Mouse (Mus musculus): ENCODE data around the gene Cntn1. TPM values are rescaled to one million over a fixed set of nuclear protein-coding genes. Genes with fewer than 3 reads are reported as not detected.

Cntn1 gene
- polyA plus RNA-seq, 1 experiment = not detected

DNA sequence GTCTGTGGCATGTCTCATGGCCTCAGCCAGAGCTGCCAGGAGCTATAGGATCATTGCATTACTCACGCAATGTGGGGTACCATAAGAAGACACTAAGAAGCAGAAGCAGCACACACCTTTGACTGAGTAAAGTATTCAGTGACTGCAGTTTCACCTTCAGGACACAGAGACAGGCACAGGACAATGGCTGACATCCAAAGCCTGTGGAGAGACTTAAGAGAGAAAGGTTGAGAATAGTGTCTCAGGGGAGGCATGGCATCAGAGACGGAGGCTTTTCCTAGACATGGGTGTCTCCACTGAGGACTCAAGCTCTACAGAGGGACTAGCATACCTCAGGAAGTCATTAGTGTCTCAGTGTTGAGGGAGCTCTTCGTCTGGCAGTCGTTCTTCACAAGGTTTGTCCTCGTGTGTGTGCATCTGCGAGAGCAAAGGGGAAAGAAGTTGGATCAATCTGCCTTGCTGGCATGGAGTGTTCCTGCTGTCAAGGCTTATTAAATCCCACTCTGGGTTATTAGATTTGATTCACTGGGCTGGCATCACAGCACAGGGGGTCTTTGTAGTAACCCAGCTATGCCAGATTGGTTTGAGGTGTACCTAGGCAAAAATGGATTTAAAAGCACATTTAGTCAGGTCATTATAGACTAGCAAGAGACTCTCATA lies 149.5 kb downstream of the Cntn1 start:
- H3K79me3 ChIP-seq (ENCODE audit: low read depth) = no peaks in the 10 kb centered on the region

DNA sequence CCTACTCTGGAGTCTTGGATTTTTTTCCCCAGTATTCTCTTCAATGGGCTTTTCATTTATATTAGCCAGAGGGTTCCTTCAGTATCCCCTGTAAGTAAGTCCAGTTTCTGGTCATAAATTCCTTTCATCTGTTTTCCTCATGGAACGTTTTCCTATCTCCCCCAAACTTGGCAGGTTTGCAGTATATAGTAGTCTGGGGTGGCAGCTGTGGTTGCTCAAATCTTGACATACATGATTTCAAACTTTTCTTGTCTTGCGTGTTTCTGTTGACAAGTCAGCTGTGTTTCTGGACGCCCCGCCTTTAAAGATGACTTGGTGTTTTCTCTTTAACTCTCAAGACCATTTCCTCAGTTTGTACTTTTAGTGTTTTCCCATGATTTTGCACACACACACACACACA lies 155.7 kb downstream of the Cntn1 start:
- no peak for TF ChIP-seq USF1 (IDR thresholded peaks at IDR 0.05; ENCODE audit: low read depth)
- TF ChIP-seq CTCF (IDR thresholded peaks at IDR 0.05; ENCODE audit: control insufficient read depth, insufficient read depth, insufficient read length) = no peak
- no peak for TF ChIP-seq MYOG (IDR thresholded peaks at IDR 0.05; ENCODE audit: control insufficient read depth, extremely low read depth, insufficient read length)
- TF ChIP-seq MAX (IDR thresholded peaks at IDR 0.05) = no peak
- no peak for TF ChIP-seq FOSL1 (IDR thresholded peaks at IDR 0.05; ENCODE audit: insufficient read depth, low read length, poor library complexity, severe bottlenecking)
- no peak for TF ChIP-seq CEBPB (IDR thresholded peaks at IDR 0.05; ENCODE audit: low read depth)
- TF ChIP-seq MYOD1 (IDR thresholded peaks at IDR 0.05; ENCODE audit: control insufficient read depth, insufficient read length, low read depth) = no peak
- Histone ChIP-seq H3K36me3 (ENCODE audit: control insufficient read depth, insufficient read depth) (no peaks in the 10 kb centered on the region), H3K27me3 (ENCODE audit: control insufficient read depth, insufficient read depth, insufficient read length) (no peaks in the 10 kb centered on the region), H3K79me2 (ENCODE audit: control insufficient read depth, insufficient read depth) (no peaks in the 10 kb centered on the region), H3K79me3 (ENCODE audit: low read depth) (no peaks in the 10 kb centered on the region), H3K4me3 (ENCODE audit: insufficient read depth, poor library complexity, severe bottlenecking) (no peak overlapping the region), H3ac (ENCODE audit: control insufficient read depth, insufficient read length, low read depth) (no peak overlapping the region)

More for the DNA sequence above, 149.5 kb downstream of the Cntn1 start:
- H3K27me3 ChIP-seq (ENCODE audit: control insufficient read depth, insufficient read depth, insufficient read length) = no peaks in the 10 kb centered on the region
- no peaks in the 10 kb centered on the region for H3K36me3 ChIP-seq (ENCODE audit: control insufficient read depth, insufficient read depth)
- H3ac ChIP-seq (ENCODE audit: control insufficient read depth, insufficient read length, low read depth) = no peak overlapping the region
- no peaks in the 10 kb centered on the region for H3K79me2 ChIP-seq (ENCODE audit: control insufficient read depth, insufficient read depth)
- no peak overlapping the region for H3K4me3 ChIP-seq (ENCODE audit: insufficient read depth, poor library complexity, severe bottlenecking)
- TF ChIP-seq FOSL1 (IDR thresholded peaks at IDR 0.05; ENCODE audit: insufficient read depth, low read length, poor library complexity, severe bottlenecking) = no peak
- TF ChIP-seq MAX (IDR thresholded peaks at IDR 0.05) = no peak
- no peak for TF ChIP-seq CTCF (IDR thresholded peaks at IDR 0.05; ENCODE audit: control insufficient read depth, insufficient read depth, insufficient read length)
- TF ChIP-seq MYOG (IDR thresholded peaks at IDR 0.05; ENCODE audit: control insufficient read depth, extremely low read depth, insufficient read length) = no peak
- TF ChIP-seq MYOD1 (IDR thresholded peaks at IDR 0.05; ENCODE audit: control insufficient read depth, insufficient read length, low read depth) = no peak
- TF ChIP-seq USF1 (IDR thresholded peaks at IDR 0.05; ENCODE audit: low read depth) = no peak
- TF ChIP-seq CEBPB (IDR thresholded peaks at IDR 0.05; ENCODE audit: low read depth) = no peak

DNA sequence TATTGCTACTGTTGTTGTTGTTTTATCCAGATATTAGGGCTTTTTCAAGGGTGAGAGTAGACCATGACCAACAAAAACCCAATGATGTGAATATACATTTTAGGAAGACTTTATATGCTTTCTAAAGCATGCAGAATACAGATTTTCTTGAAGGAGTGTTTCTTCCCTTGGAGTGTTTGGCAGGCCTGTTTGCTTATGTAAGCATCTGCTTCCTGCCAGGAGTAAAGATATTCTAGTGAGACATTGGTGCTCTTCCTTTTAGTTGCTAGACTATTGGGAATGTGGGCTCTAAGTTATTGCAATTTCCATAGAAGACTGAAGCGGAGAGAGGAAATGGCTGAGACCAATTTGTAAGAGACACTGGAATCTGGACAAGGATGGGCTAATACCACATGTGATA lies 158.8 kb downstream of the Cntn1 start:
- H3K79me2 ChIP-seq (ENCODE audit: control insufficient read depth, insufficient read depth) = no peaks in the 10 kb centered on the region
- TF ChIP-seq FOSL1 (IDR thresholded peaks at IDR 0.05; ENCODE audit: insufficient read depth, low read length, poor library complexity, severe bottlenecking) = no peak
- no peak for TF ChIP-seq MYOG (IDR thresholded peaks at IDR 0.05; ENCODE audit: control insufficient read depth, extremely low read depth, insufficient read length)
- TF ChIP-seq CEBPB (IDR thresholded peaks at IDR 0.05; ENCODE audit: low read depth) = no peak
- TF ChIP-seq MYOD1 (IDR thresholded peaks at IDR 0.05; ENCODE audit: control insufficient read depth, insufficient read length, low read depth) = no peak
- no peak for TF ChIP-seq MAX (IDR thresholded peaks at IDR 0.05)
- no peak for TF ChIP-seq CTCF (IDR thresholded peaks at IDR 0.05; ENCODE audit: control insufficient read depth, insufficient read depth, insufficient read length)
- TF ChIP-seq USF1 (IDR thresholded peaks at IDR 0.05; ENCODE audit: low read depth) = no peak
- no peaks in the 10 kb centered on the region for H3K36me3 ChIP-seq (ENCODE audit: control insufficient read depth, insufficient read depth)
- no peaks in the 10 kb centered on the region for H3K27me3 ChIP-seq (ENCODE audit: control insufficient read depth, insufficient read depth, insufficient read length)
- no peaks in the 10 kb centered on the region for H3K79me3 ChIP-seq (ENCODE audit: low read depth)
- no peak overlapping the region for H3K4me3 ChIP-seq (ENCODE audit: insufficient read depth, poor library complexity, severe bottlenecking)
- H3ac ChIP-seq (ENCODE audit: control insufficient read depth, insufficient read length, low read depth) = no peak overlapping the region

DNA sequence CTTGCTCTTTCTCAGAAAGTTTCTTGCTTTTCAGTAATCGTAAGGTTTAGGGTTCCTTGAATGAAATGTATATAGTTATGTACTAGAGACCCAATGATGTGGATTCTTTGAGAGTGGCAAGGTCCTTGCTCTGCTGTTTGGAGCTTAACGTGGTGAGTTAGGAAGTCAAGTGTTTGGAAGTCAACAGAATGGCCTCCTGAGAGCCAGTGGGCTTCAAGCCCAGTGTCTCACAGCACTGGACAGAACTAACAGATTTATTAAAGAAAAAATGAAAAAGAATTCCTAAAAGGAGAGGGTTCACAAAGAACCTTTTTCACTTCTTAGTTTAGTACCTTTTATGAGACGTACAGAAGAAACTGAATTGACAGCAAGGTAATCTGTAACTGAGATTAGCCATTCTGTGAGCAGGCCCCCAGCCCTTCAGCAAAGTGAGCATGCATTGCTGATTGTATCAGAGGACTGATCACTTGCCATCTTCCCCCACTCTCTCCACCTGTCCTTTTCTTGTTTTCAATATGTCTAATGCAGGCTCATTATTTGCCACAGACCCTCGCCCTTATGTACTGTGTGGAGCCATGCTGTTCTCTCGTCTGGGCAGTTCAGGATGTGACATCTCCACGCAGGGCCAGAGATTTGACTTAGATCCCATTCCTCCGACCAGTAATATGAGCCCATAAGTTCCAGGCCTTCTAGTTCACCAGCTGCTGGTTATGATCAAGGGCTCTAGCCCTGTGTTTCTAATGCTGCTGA lies 159.7 kb downstream of the Cntn1 start:
- TF ChIP-seq MAX (IDR thresholded peaks at IDR 0.05) (no peak), MYOG (IDR thresholded peaks at IDR 0.05; ENCODE audit: control insufficient read depth, extremely low read depth, insufficient read length) (no peak), CTCF (IDR thresholded peaks at IDR 0.05; ENCODE audit: control insufficient read depth, insufficient read depth, insufficient read length) (no peak), USF1 (IDR thresholded peaks at IDR 0.05; ENCODE audit: low read depth) (no peak), CEBPB (IDR thresholded peaks at IDR 0.05; ENCODE audit: low read depth) (no peak), MYOD1 (IDR thresholded peaks at IDR 0.05; ENCODE audit: control insufficient read depth, insufficient read length, low read depth) (no peak), FOSL1 (IDR thresholded peaks at IDR 0.05; ENCODE audit: insufficient read depth, low read length, poor library complexity, severe bottlenecking) (no peak)
- H3K79me3 ChIP-seq (ENCODE audit: low read depth) = no peaks in the 10 kb centered on the region

DNA sequence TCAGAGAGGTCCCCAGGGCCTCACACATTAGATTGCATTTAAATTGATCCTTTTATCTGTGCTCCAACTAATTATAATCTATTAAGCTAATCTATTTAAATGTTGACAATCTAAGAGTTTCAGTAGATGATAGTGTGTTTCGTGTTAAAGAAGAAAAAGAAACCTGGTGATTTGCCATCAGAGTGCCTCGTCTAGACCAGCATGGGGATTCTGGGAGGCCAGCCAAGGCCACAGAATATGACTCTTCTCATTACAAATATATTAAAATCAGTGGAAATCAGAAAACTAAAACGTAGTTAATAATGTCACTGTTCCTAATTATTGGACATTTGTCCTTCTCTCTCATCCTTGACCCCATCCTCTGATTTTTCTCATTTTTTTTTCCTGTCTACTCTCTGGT lies 164.9 kb downstream of the Cntn1 start:
- H3K79me2 ChIP-seq (ENCODE audit: control insufficient read depth, insufficient read depth) = no peaks in the 10 kb centered on the region
- H3K27me3 ChIP-seq (ENCODE audit: control insufficient read depth, insufficient read depth, insufficient read length) = no peaks in the 10 kb centered on the region
- H3ac ChIP-seq (ENCODE audit: control insufficient read depth, insufficient read length, low read depth) = no peak overlapping the region
- H3K79me3 ChIP-seq (ENCODE audit: low read depth) = no peaks in the 10 kb centered on the region
- TF ChIP-seq CEBPB (IDR thresholded peaks at IDR 0.05; ENCODE audit: low read depth) = no peak
- no peak for TF ChIP-seq CTCF (IDR thresholded peaks at IDR 0.05; ENCODE audit: control insufficient read depth, insufficient read depth, insufficient read length)
- no peak for TF ChIP-seq MYOG (IDR thresholded peaks at IDR 0.05; ENCODE audit: control insufficient read depth, extremely low read depth, insufficient read length)
- TF ChIP-seq MAX (IDR thresholded peaks at IDR 0.05) = no peak
- TF ChIP-seq MYOD1 (IDR thresholded peaks at IDR 0.05; ENCODE audit: control insufficient read depth, insufficient read length, low read depth) = no peak
- no peak for TF ChIP-seq USF1 (IDR thresholded peaks at IDR 0.05; ENCODE audit: low read depth)
- no peak for TF ChIP-seq FOSL1 (IDR thresholded peaks at IDR 0.05; ENCODE audit: insufficient read depth, low read length, poor library complexity, severe bottlenecking)
- H3K4me3 ChIP-seq (ENCODE audit: insufficient read depth, poor library complexity, severe bottlenecking) = no peak overlapping the region
- H3K36me3 ChIP-seq (ENCODE audit: control insufficient read depth, insufficient read depth) = no peaks in the 10 kb centered on the region

More for the DNA sequence above, 159.7 kb downstream of the Cntn1 start:
- H3ac ChIP-seq (ENCODE audit: control insufficient read depth, insufficient read length, low read depth) = no peak overlapping the region
- no peaks in the 10 kb centered on the region for H3K27me3 ChIP-seq (ENCODE audit: control insufficient read depth, insufficient read depth, insufficient read length)
- H3K4me3 ChIP-seq (ENCODE audit: insufficient read depth, poor library complexity, severe bottlenecking) = no peak overlapping the region
- no peaks in the 10 kb centered on the region for H3K79me2 ChIP-seq (ENCODE audit: control insufficient read depth, insufficient read depth)
- H3K36me3 ChIP-seq (ENCODE audit: control insufficient read depth, insufficient read depth) = no peaks in the 10 kb centered on the region
